Mouse (Mus musculus) liver, embryonic 15.5 days (tissue): ENCODE measurements around the gene Agrp. TPM values are rescaled to one million over a fixed set of nuclear protein-coding genes. Genes with fewer than 3 reads are reported as not detected.
"Not testable (repeated sequence)": the region's sequence is repeated elsewhere in the genome, so short reads cannot be mapped to it uniquely, and the experiment has no call there.

Experiments used
- ATAC-seq: fragments of 200-750 bp; cut with Nextera tagmentation; 2 replicates; pipeline ENCODE4 v1.8.0; 2017; ENCODE audit warnings: moderate number of reproducible peaks, mild to moderate bottlenecking, moderate library complexity; ENCODE audit not compliant: insufficient read depth
- H3K27ac ChIP-seq: fragments of 300-500 bp; sonication (generic); replicated peaks from 2 replicates; pipeline ENCODE4 v1.5.1; 2015; ENCODE audit warnings: mild to moderate bottlenecking, inconsistent platforms
- H3K27me3 ChIP-seq: fragments of 300-500 bp; sonication (generic); 2 replicates; pipeline ENCODE4 v1.6.1; 2015; ENCODE audit warnings: mild to moderate bottlenecking, inconsistent platforms
- H3K36me3 ChIP-seq: fragments of 300-500 bp; sonication (generic); replicated peaks from 2 replicates; pipeline ENCODE4 v1.6.1; 2015; ENCODE audit warnings: moderate library complexity, mild to moderate bottlenecking, inconsistent platforms
- H3K4me1 ChIP-seq: fragments of 300-500 bp; sonication (generic); replicated peaks from 2 replicates; pipeline ENCODE4 v1.6.1; 2015; ENCODE audit warnings: inconsistent platforms
- H3K4me2 ChIP-seq: fragments of 300-500 bp; sonication (generic); 2 replicates; pipeline ENCODE4 v1.6.1; 2015; ENCODE audit warnings: moderate library complexity, mild to moderate bottlenecking, inconsistent platforms
- H3K4me3 ChIP-seq: fragments of 300-500 bp; sonication (generic); replicated peaks from 2 replicates; pipeline ENCODE4 v1.5.1; 2015; ENCODE audit warnings: mild to moderate bottlenecking, inconsistent platforms
- H3K9ac ChIP-seq: fragments of 300-500 bp; sonication (generic); 2 replicates; pipeline ENCODE4 v1.6.1; 2015; ENCODE audit warnings: moderate library complexity, mild to moderate bottlenecking, inconsistent platforms
- H3K9me3 ChIP-seq: fragments of 300-500 bp; sonication (generic); replicated peaks from 2 replicates; pipeline ENCODE4 v1.6.1; 2016; ENCODE audit warnings: inconsistent platforms
- WGBS: fragments of 180-500 bp; shearing (Covaris S2); methylation state at CpG from one replicate; pipeline ENCODE4 v1.1.7; 2015; ENCODE audit warnings: mixed read lengths; ENCODE audit not compliant: insufficient replicate concordance; 5-methylcytosine and 5-hydroxymethylcytosine counted together
- polyA plus RNA-seq: library from polyadenylated mRNA; unstranded; fragments of >200 nt; fragmentation: Nextera tagmentation; extraction: Ambion mirVana; gene quantifications from 2 replicates; pipeline ENCODE4 v1.2.1, GENCODE M21; 2015

Agrp gene
- polyA plus RNA-seq, 1 experiment from 2014 or later: 0.18 TPM

GRCm38 (mm10) chr8:105613037-105613436 is 24.2 kb downstream of the Agrp start:
- H3K4me3 ChIP-seq: peak overlapping the region; percentile 48
- peaks cover 29% of the 10 kb centered on the region for H3K36me3 ChIP-seq
- H3K9ac ChIP-seq: no peak overlapping the region
- no peak for ATAC-seq
- WGBS: 7% methylated on average over 20 of the region's 20 CpGs
- H3K27ac ChIP-seq: no peak overlapping the region
- H3K4me1 ChIP-seq: peaks cover 59% of the 10 kb centered on the region
- H3K4me2 ChIP-seq: peak overlapping the region; percentile 72
- peaks cover 26% of the 10 kb centered on the region for H3K27me3 ChIP-seq
- no peaks in the 10 kb centered on the region for H3K9me3 ChIP-seq

- Histone ChIP-seq H3K9ac (no peak overlapping the region), H3K4me2 (no peak overlapping the region), H3K4me3 (no peak overlapping the region), H3K36me3 (peaks cover 17% of the 10 kb centered on the region), H3K27me3 (peaks cover 26% of the 10 kb centered on the region), H3K27ac (no peak overlapping the region), H3K4me1 (peaks cover 71% of the 10 kb centered on the region), H3K9me3 (no peaks in the 10 kb centered on the region)
- WGBS: 80% methylated on average over 9 of the region's 9 CpGs
- no peak for ATAC-seq
Observed at GRCm38 (mm10) chr8:105611836-105612235, 25.4 kb downstream of the Agrp start.

- WGBS: 13% methylated on average over 4 of the region's 4 CpGs
- Histone ChIP-seq H3K27me3 (peaks cover 28% of the 10 kb centered on the region), H3K4me1 (peaks cover 91% of the 10 kb centered on the region), H3K9me3 (no peaks in the 10 kb centered on the region), H3K4me3 (no peak overlapping the region), H3K4me2 (peak overlapping the region; percentile 47; the same call in 1 of the 2 replicates), H3K27ac (peak overlapping the region; percentile 72), H3K9ac (no peak overlapping the region), H3K36me3 (no peaks in the 10 kb centered on the region)
- no peak for ATAC-seq
Observed at GRCm38 (mm10) chr8:105609771-105610170, 27.4 kb downstream of the Agrp start.

- Histone ChIP-seq H3K4me1 (peaks cover 96% of the 10 kb centered on the region), H3K27me3 (peaks cover 30% of the 10 kb centered on the region), H3K4me3 (no peak overlapping the region), H3K9ac (no peak overlapping the region), H3K36me3 (no peaks in the 10 kb centered on the region), H3K4me2 (peak overlapping the region; percentile 47), H3K9me3 (no peaks in the 10 kb centered on the region), H3K27ac (peak overlapping the region; percentile 72)
- 9% methylated on average over 2 of the region's 2 CpGs for WGBS
- ATAC-seq: peak; percentile 44; the same call in 1 of the 2 replicates
Observed at GRCm38 (mm10) chr8:105609355-105609754, 27.8 kb downstream of the Agrp start.

GRCm38 (mm10) chr8:105607684-105608083 is 29.5 kb downstream of the Agrp start:
- Histone ChIP-seq H3K27ac (0 out of 2 replicates have a peak overlapping the region, but pooled peaks have one; percentile 81), H3K36me3 (no peaks in the 10 kb centered on the region), H3K9ac (no peak overlapping the region), H3K4me2 (peak overlapping the region; percentile 99), H3K9me3 (no peaks in the 10 kb centered on the region), H3K27me3 (peaks cover 21% of the 10 kb centered on the region), H3K4me3 (0 out of 2 replicates have a peak overlapping the region, but pooled peaks have one; percentile 73), H3K4me1 (peaks cover 86% of the 10 kb centered on the region)
- 10% methylated on average over 4 of the region's 4 CpGs for WGBS
- ATAC-seq: no peak

GRCm38 (mm10) chr8:105607062-105607461 is 30.1 kb downstream of the Agrp start:
- Histone ChIP-seq H3K4me2 (peak overlapping the region; percentile 99), H3K9me3 (no peaks in the 10 kb centered on the region), H3K4me1 (peaks cover 81% of the 10 kb centered on the region), H3K36me3 (no peaks in the 10 kb centered on the region), H3K4me3 (peak overlapping the region; percentile 73), H3K9ac (peak overlapping the region; percentile 81; the same call in 1 of the 2 replicates), H3K27me3 (peaks cover 15% of the 10 kb centered on the region), H3K27ac (peak overlapping the region; percentile 81)
- ATAC-seq: no peak
- 4% methylated on average over 10 of the region's 10 CpGs for WGBS

GRCm38 (mm10) chr8:105606189-105607023 is 30.8 kb downstream of the Agrp start:
- H3K9me3 ChIP-seq: no peaks in the 10 kb centered on the region
- H3K36me3 ChIP-seq: no peaks in the 10 kb centered on the region
- peak overlapping the region; percentile 73 for H3K4me3 ChIP-seq
- peaks cover 74% of the 10 kb centered on the region for H3K4me1 ChIP-seq
- H3K27me3 ChIP-seq: peaks cover 11% of the 10 kb centered on the region; the same call in 1 of the 2 replicates
- peak overlapping the region; percentile 81 for H3K27ac ChIP-seq
- peak overlapping the region; percentile 99 for H3K4me2 ChIP-seq
- peak overlapping the region; percentile 81 for H3K9ac ChIP-seq
- whole genome bisulfite sequencing: under 1% methylated on average over 30 of the region's 30 CpGs
- peak; percentile 43 for ATAC-seq

- peak overlapping the region; percentile 81 for H3K27ac ChIP-seq
- ATAC-seq: peak; percentile 54
- peaks cover 66% of the 10 kb centered on the region for H3K4me1 ChIP-seq
- peak overlapping the region; percentile 73 for H3K4me3 ChIP-seq
- H3K4me2 ChIP-seq: peak overlapping the region; percentile 99
- H3K27me3 ChIP-seq: peaks cover 11% of the 10 kb centered on the region; the same call in 1 of the 2 replicates
- H3K9me3 ChIP-seq: no peaks in the 10 kb centered on the region
- H3K36me3 ChIP-seq: no peaks in the 10 kb centered on the region
- WGBS: under 1% methylated on average over 39 of the region's 39 CpGs
- H3K9ac ChIP-seq: peak overlapping the region; percentile 81
Observed at GRCm38 (mm10) chr8:105605491-105606188, 31.6 kb downstream of the Agrp start.

GRCm38 (mm10) chr8:105604804-105605381 is 32.3 kb downstream of the Agrp start, which contains the start of gene Ripor1:
Gene Ripor1, plus strand, starts transcription at chr8:105605255.
- H3K27me3 ChIP-seq: peaks cover 11% of the 10 kb centered on the region; the same call in 1 of the 2 replicates
- under 1% methylated on average over 36 of the region's 42 CpGs for WGBS
- ATAC-seq: peak; percentile 78

GRCm38 (mm10) chr8:105602540-105602939 is 34.7 kb downstream of the Agrp start:
- not testable (repeated sequence) for H3K4me2 ChIP-seq, H3K9ac ChIP-seq, H3K36me3 ChIP-seq, H3K27ac ChIP-seq, H3K4me3 ChIP-seq, ATAC-seq, H3K9me3 ChIP-seq
- Histone ChIP-seq H3K4me1 (peaks cover 36% of the 10 kb centered on the region), H3K27me3 (peaks cover 11% of the 10 kb centered on the region; the same call in 1 of the 2 replicates)
- WGBS: 66% methylated on average over 2 of the region's 3 CpGs

More at GRCm38 (mm10) chr8:105604804-105605381, 32.3 kb downstream of the Agrp start, which contains the start of gene Ripor1:
- H3K9ac ChIP-seq: peak within 1 kb of the TSS; percentile 81
- H3K4me2 ChIP-seq: peak within 1 kb of the TSS; percentile 99
- peaks cover 59% of the 10 kb centered on the region for H3K4me1 ChIP-seq
- H3K4me3 ChIP-seq: peak within 1 kb of the TSS; percentile 73
- no peaks in the 10 kb centered on the region for H3K36me3 ChIP-seq
- peak within 1 kb of the TSS; percentile 81 for H3K27ac ChIP-seq
- H3K9me3 ChIP-seq: no peaks in the 10 kb centered on the region
